Mouse (Mus musculus): ENCODE results near the gene Irf6.

The Irf6 gene

DNA sequence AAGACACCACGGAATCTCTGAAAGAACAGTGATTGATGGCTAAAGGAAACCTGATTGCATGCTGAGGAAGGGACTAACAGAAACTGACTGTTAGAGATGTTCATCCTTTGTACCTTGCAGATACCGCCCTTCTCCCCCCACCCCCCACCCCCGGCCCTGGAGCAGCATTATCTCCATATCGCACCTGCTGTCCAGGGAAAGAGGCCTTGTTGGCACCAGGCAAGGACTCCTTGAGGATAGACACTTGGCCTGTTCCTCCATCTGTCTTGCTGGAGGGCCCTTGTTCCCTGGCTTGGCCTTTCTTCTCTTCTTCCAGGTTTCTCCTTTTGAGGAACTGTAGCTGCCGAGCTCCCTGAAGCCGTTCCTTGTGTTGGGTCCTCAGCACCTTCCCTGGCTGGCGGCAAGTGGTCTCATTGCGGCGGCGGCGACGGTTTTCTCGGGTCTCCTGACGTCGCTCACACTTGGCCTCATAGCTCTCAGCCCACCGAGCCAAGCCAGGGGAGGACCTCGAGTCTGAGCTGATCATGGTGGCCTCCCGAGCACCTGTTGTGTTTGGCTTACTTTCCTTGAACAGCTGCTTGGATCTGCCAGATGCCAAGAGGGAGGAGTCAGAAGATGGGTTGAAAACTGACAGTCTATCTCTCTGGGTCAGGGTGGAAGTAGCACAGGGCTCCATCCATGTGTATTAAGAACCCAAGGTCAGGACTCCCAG lies 44.7 kb downstream of the Irf6 start:
- no peak for DNase-seq (ENCODE audit: extremely low read depth, insufficient read length, low spot score)

DNA sequence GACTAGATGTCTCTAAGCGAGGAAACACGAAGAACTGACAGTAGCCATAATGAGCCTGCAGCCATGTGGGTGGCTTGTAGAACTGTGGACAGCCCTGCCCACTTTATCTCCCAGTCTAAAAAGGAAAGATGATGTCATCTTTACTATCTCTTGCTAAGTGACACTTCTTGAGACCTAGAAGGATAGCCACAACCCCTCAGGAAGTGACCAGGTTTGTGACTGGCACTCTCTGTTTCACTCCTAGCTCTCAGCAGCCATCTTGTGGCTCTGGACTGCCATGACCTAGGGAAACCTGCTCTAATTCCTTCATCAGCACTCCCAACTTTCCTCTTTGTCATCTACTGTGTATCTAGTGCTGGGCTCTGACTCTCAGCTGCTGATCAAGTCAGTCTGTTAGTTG lies 45.4 kb downstream of the Irf6 start:
- no peak for DNase-seq (ENCODE audit: extremely low read depth, insufficient read length, low spot score)

GRCm38 (mm10) chr1:193200640-193201382 lies 47.9 kb downstream of the Irf6 start:
- no peak for DNase-seq (ENCODE audit: extremely low read depth, insufficient read length, low spot score)

- no peak for DNase-seq (ENCODE audit: extremely low read depth, insufficient read length, low spot score)
Observed at GRCm38 (mm10) chr1:193201383-193201778, 48.5 kb downstream of the Irf6 start, which contains the start of gene Traf3ip3. Gene Traf3ip3 (minus strand): TSS chr1:193201703.

GRCm38 (mm10) chr1:193203821-193204220 lies 50.9 kb downstream of the Irf6 start:
- no peak for DNase-seq (ENCODE audit: extremely low read depth, insufficient read length, low spot score)

DNA sequence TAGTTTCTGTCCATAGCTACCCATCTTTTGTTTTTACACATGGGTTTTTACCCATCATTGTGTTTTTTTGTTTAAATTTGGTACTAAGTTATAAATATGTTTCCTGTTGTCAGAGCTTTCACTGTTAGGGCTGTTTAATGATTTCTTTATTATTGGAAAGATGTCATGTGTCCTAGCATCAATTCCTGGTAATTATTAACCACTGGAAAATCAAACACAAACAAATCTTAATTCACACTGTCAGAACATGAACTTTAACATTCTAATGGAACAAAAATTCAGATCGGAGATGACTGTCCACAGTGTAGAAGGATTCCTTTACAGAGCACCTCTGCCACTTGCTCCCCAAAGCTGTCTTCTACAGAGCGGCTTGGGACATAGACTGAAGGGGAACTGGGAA lies 52.5 kb downstream of the Irf6 start:
- no peak for DNase-seq (ENCODE audit: extremely low read depth, insufficient read length, low spot score)

GRCm38 (mm10) chr1:193207503-193207902 lies 54.6 kb downstream of the Irf6 start, which contains the start of gene Lamb3:
Gene Lamb3 (plus strand): TSS chr1:193207699.
- no peak for DNase-seq (ENCODE audit: extremely low read depth, insufficient read length, low spot score)

GRCm38 (mm10) chr1:193208178-193208577 lies 55.3 kb downstream of the Irf6 start:
- DNase-seq (ENCODE audit: extremely low read depth, insufficient read length, low spot score): no peak

GRCm38 (mm10) chr1:193211371-193211770 lies 58.5 kb downstream of the Irf6 start:
- DNase-seq (ENCODE audit: extremely low read depth, insufficient read length, low spot score): no peak

DNA sequence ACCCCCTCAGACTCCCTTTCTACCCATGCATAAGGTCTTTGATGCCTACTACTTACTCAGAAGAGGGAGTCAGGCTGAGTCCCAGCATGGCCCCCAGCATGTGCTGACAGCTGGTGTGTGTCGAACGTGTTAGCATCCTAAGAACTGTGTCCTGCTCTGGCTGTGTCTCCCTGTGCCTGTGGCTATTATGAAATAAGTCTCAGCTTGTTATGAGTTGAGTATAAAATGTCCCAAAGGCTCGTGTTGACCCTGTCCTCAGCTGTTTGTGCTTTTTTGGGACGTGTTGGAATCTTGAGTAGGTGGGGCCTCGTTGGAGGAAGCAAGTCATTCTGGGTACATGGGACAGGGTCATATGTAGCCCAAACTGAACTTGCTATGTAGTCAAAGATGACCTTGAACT lies 61.1 kb downstream of the Irf6 start:
- DNase-seq (ENCODE audit: extremely low read depth, insufficient read length, low spot score): no peak

DNA sequence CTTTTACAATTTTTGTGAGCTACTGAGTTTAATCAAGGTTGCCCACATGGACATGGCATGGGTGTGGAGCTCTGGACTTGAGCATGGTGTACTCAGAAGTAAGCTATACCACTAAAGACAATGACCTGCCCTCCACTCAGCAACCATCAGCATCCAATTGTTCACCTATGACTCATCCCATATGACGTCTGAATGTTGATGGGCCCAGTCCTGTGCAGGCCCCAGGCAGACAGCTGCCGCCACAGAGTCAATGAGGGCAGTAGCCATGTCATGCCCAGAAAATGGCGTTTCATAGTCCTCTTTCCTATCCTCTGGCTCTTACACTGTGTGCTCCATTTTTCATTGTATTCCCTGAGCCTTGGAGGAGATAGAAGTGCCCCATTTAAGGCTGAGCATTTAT lies 63.1 kb downstream of the Irf6 start:
- DNase-seq (ENCODE audit: extremely low read depth, insufficient read length, low spot score): no peak

GRCm38 (mm10) chr1:193220408-193220807 lies 67.5 kb downstream of the Irf6 start:
- no peak for DNase-seq (ENCODE audit: extremely low read depth, insufficient read length, low spot score)
